Mouse (Mus musculus) heart, adult 2 months (tissue): Measurements from ENCODE around the gene Gm15557.

Experiments used
- CTCF ChIP-seq: fragments of 200-600 bp; IDR thresholded peaks from 2 replicates; pipeline ENCODE4 v1.8.1; 2022; ENCODE audit warnings: antibody characterized with exemption, mild to moderate bottlenecking, moderate library complexity
- EP300 ChIP-seq: fragments of 200-500 bp; IDR thresholded peaks from 2 replicates; pipeline ENCODE4 v1.6.1; 2011; ENCODE audit warnings: low read depth, low read length, control low read depth; ENCODE audit not compliant: insufficient read depth

DNA sequence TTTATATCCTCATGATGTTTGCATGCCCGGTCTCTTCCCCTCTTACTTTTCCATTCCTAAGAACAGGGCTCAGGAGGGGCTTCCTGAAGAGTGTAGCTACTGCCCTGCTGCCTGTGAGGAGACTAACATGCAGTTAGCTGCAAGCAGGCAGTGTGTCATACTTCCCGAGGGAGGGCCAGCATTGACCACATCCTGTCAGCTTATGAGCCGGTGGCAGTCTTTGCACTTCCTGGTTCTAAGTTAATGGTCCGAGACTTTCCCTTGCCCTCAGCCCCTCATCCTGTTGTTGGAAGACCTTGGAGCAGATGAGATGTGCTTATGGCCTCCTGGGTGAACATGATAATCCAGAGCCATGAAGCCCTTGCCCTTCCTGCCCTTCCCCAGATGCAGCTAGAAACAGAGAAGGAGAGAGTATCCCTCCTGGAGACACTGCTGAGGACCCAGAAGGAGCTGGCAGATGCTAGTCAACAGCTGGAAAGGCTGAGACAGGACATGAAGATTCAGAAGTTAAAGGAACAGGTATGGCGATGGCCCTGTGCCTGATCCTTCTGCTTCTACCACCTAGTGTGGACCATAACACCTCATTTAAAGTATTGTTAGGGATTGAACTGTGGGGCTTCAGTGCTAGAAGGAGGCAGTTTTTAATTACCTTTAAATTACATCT, 38.9 kb downstream of the Gm15557 start:
- TF ChIP-seq EP300 (no peak), CTCF (no peak)
